Mouse (Mus musculus) heart, postnatal 0 days (tissue): ENCODE results near the gene Gramd2. TPM values are rescaled to one million over a fixed set of nuclear protein-coding genes. Genes with fewer than 3 reads are reported as not detected.
A peak's percentile ranks its signal among the peaks of the same experiment; 100 is the strongest.
"Not testable (repeated sequence)": the region's sequence is repeated elsewhere in the genome, so short reads cannot be mapped to it uniquely, and the experiment has no call there.

Source experiments
- ATAC-seq: fragments of 200-750 bp; cut with Nextera tagmentation; 2 replicates; pipeline ENCODE4 v1.8.0; 2017; ENCODE audit warnings: low read depth, moderate number of reproducible peaks, moderate library complexity; ENCODE audit not compliant: insufficient read depth
- DNase-seq: peaks from one replicate; pipeline ENCODE4 v3.0.0-alpha.2; 2016; ENCODE audit warnings: low spot score
- H3K27ac ChIP-seq: fragments of 300-500 bp; sonication (generic); 2 replicates; pipeline ENCODE4 v1.5.1; 2014; ENCODE audit warnings: low read depth, mild to moderate bottlenecking
- H3K27me3 ChIP-seq: fragments of 300-500 bp; sonication (generic); 2 replicates; pipeline ENCODE4 v1.6.1; 2014; ENCODE audit warnings: low read length, mixed read lengths; ENCODE audit not compliant: control insufficient read depth, insufficient read depth
- H3K36me3 ChIP-seq: fragments of 300-500 bp; sonication (generic); replicated peaks from 2 replicates; pipeline ENCODE4 v1.6.1; 2014; ENCODE audit warnings: low read length, mixed read lengths; ENCODE audit not compliant: control insufficient read depth, insufficient read depth
- H3K4me1 ChIP-seq: fragments of 300-500 bp; sonication (generic); 2 replicates; pipeline ENCODE4 v1.6.1; 2014; ENCODE audit warnings: antibody characterized with exemption; ENCODE audit not compliant: control insufficient read depth, insufficient read depth
- H3K4me2 ChIP-seq: fragments of 300-500 bp; sonication (generic); 2 replicates; pipeline ENCODE4 v1.6.1; 2014; ENCODE audit warnings: low read depth, mild to moderate bottlenecking, low read length, moderate library complexity
- H3K4me3 ChIP-seq: fragments of 300-500 bp; sonication (generic); 2 replicates; pipeline ENCODE4 v1.5.1; 2014; ENCODE audit warnings: low read depth, low read length
- H3K9ac ChIP-seq: fragments of 300-500 bp; sonication (generic); replicated peaks from 2 replicates; pipeline ENCODE4 v1.6.1; 2014; ENCODE audit warnings: low read depth, low read length, mixed read lengths
- H3K9me3 ChIP-seq: fragments of 300-500 bp; sonication (generic); replicated peaks from 2 replicates; pipeline ENCODE4 v1.6.1; 2016; ENCODE audit warnings: low read length; ENCODE audit not compliant: control insufficient read depth
- CTCF ChIP-seq: IDR thresholded peaks from 2 replicates; pipeline ENCODE4 v1.5.1; 2016; ENCODE audit warnings: antibody characterized with exemption, control low read depth, low read depth
- EP300 ChIP-seq: IDR thresholded peaks from 2 replicates; pipeline ENCODE4 v1.6.1; 2016; ENCODE audit warnings: antibody characterized with exemption, low read depth
- WGBS: fragments of 180-500 bp; shearing (Covaris S2); extraction: QIAGEN DNeasy Blood & Tissue Kit; methylation state at CpG from one replicate; pipeline ENCODE4 v1.1.7; 2014; 5-methylcytosine and 5-hydroxymethylcytosine counted together
- polyA plus RNA-seq: library from polyadenylated mRNA; unstranded; fragments of >200 nt; fragmentation: Nextera tagmentation; extraction: Ambion mirVana; gene quantifications from 2 replicates; pipeline ENCODE4 v1.2.1, GENCODE M21; 2015
- total RNA-seq: library from RNA; depleted of rRNA; stranded (reverse); fragments of >200 nt; gene quantifications from 2 replicates; pipeline ENCODE4 v1.2.3, GENCODE M21; 2014; ENCODE audit warnings: low replicate concordance

The Gramd2 gene
- total and polyA plus RNA-seq, 2 experiments from 2014 or later = 0.16 TPM; not detected in 1

GRCm38 (mm10) chr9:59749581-59750265, 69.8 kb downstream of the Gramd2 start:
- Histone ChIP-seq H3K27ac (peak overlapping the region; percentile 89; the same call in 1 of the 2 replicates), H3K9ac (peak overlapping the region; percentile 55; the same call in 1 of the 2 replicates), H3K27me3 (no peaks in the 10 kb centered on the region), H3K9me3 (no peaks in the 10 kb centered on the region), H3K36me3 (no peaks in the 10 kb centered on the region), H3K4me1 (peaks cover 7% of the 10 kb centered on the region), H3K4me2 (peak overlapping the region; percentile 78), H3K4me3 (peak overlapping the region; percentile 96)
- WGBS = 27% methylated on average over 12 of the region's 12 CpGs
- no peak for DNase-seq
- TF ChIP-seq EP300 (no peak), CTCF (no peak)
- no peak for ATAC-seq

GRCm38 (mm10) chr9:59750267-59751065, 70.5 kb downstream of the Gramd2 start, which contains the start of the genes Senp8 and Myo9a:
TSS of gene Senp8 (minus strand) at chr9:59750710.
TSS of gene Myo9a (plus strand) at chr9:59750896.
- Histone ChIP-seq H3K9me3 (no peaks in the 10 kb centered on the region), H3K27me3 (no peaks in the 10 kb centered on the region), H3K4me2 (peak within 1 kb of the TSS; percentile 84), H3K36me3 (no peaks in the 10 kb centered on the region), H3K9ac (peak within 1 kb of the TSS; percentile 82), H3K4me1 (peaks cover 7% of the 10 kb centered on the region), H3K4me3 (peak within 1 kb of the TSS; percentile 96), H3K27ac (peak within 1 kb of the TSS; percentile 93)
- WGBS = 2% methylated on average over 59 of the region's 59 CpGs
- peak; percentile 99 for DNase-seq
- peak; percentile 92 for ATAC-seq
- TF ChIP-seq CTCF (peak; percentile 30), EP300 (peak; percentile 60; the same call in 1 of the 2 replicates)

- peak overlapping the region; percentile 84 for H3K4me2 ChIP-seq
- TF ChIP-seq EP300 (no peak), CTCF (no peak)
- peak overlapping the region; percentile 82 for H3K9ac ChIP-seq
- no peaks in the 10 kb centered on the region for H3K9me3 ChIP-seq
- H3K4me1 ChIP-seq = peaks cover 7% of the 10 kb centered on the region
- H3K4me3 ChIP-seq = peak overlapping the region; percentile 96
- DNase-seq (peak; percentile 78), ATAC-seq (peak; percentile 91)
- no peaks in the 10 kb centered on the region for H3K27me3 ChIP-seq
- no peaks in the 10 kb centered on the region for H3K36me3 ChIP-seq
- peak overlapping the region; percentile 93 for H3K27ac ChIP-seq
- 0% methylated on average over 25 of the region's 49 CpGs for WGBS
These were observed 71.2 kb downstream of the Gramd2 start for GRCm38 (mm10) chr9:59751066-59751581.

GRCm38 (mm10) chr9:59751966-59752365, 72.0 kb downstream of the Gramd2 start:
- Histone ChIP-seq H3K27me3 (no peaks in the 10 kb centered on the region), H3K27ac (peak overlapping the region; percentile 93), H3K9me3 (no peaks in the 10 kb centered on the region), H3K4me1 (peaks cover 7% of the 10 kb centered on the region), H3K9ac (peak overlapping the region; percentile 82), H3K36me3 (no peaks in the 10 kb centered on the region), H3K4me3 (peak overlapping the region; percentile 96), H3K4me2 (peak overlapping the region; percentile 84)
- WGBS = 3% methylated on average over 2 of the region's 2 CpGs
- TF ChIP-seq CTCF = no peak
- TF ChIP-seq EP300 = no peak
- no peak for ATAC-seq
- peak; percentile 30 for DNase-seq

DNA sequence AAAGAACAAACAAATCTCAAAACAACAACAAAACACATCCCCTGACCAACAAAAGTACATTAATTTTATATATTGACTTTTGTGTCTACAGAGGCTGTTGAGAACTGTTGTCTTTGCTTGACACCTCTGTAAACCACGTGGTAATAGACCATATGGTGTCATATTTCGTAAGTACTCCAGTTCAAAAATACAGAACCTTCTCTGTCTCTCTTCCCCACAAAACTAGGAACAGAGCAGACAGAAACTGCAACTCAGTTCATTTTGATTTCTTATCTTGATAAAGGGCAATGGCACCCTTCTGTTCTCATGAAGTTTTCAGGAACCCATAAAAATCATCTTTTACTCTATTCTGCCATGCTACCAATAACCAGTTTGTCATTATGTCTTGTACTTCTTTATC, 75.3 kb downstream of the Gramd2 start:
- Histone ChIP-seq H3K4me1 (no peaks in the 10 kb centered on the region), H3K4me2 (no peak overlapping the region), H3K9me3 (no peaks in the 10 kb centered on the region), H3K27ac (no peak overlapping the region), H3K9ac (no peak overlapping the region), H3K36me3 (no peaks in the 10 kb centered on the region), H3K27me3 (no peaks in the 10 kb centered on the region), H3K4me3 (no peak overlapping the region)
- DNase-seq (no peak), ATAC-seq (no peak)
- 67% methylated on average over 2 of the region's 2 CpGs for WGBS
- TF ChIP-seq EP300 = no peak
- no peak for TF ChIP-seq CTCF

GRCm38 (mm10) chr9:59757016-59757415, 77.1 kb downstream of the Gramd2 start:
- DNase-seq, ATAC-seq: not testable (repeated sequence)
- WGBS = 100% methylated on average over 2 of the region's 3 CpGs

More at GRCm38 (mm10) chr9:59757016-59757415, 77.1 kb downstream of the Gramd2 start:
- not testable (repeated sequence) for H3K4me1 ChIP-seq, H3K27me3 ChIP-seq, H3K27ac ChIP-seq, H3K4me3 ChIP-seq, H3K9ac ChIP-seq, H3K36me3 ChIP-seq, H3K9me3 ChIP-seq, H3K4me2 ChIP-seq
